Mouse (Mus musculus) ES-E14 (cell line): ENCODE data around the gene Def8.

Experiments used
- CHD2 ChIP-seq: IDR thresholded peaks from 2 replicates; pipeline ENCODE4 v1.6.1; 2014; ENCODE audit warnings: mild to moderate bottlenecking, low read depth, low read length, inconsistent platforms
- HCFC1 ChIP-seq: IDR thresholded peaks from 2 replicates; pipeline ENCODE4 v1.6.1; 2012; ENCODE audit warnings: low read length, inconsistent platforms, borderline replicate concordance; ENCODE audit not compliant: insufficient read depth
- ZC3H11A ChIP-seq: IDR thresholded peaks from 2 replicates; pipeline ENCODE4 v1.6.1; 2012; ENCODE audit warnings: low read depth, mild to moderate bottlenecking, inconsistent platforms, low read length, borderline replicate concordance
- ZNF384 ChIP-seq: IDR thresholded peaks from 2 replicates; pipeline ENCODE4 v1.6.1; 2012; ENCODE audit warnings: low read depth, low read length, inconsistent platforms

DNA sequence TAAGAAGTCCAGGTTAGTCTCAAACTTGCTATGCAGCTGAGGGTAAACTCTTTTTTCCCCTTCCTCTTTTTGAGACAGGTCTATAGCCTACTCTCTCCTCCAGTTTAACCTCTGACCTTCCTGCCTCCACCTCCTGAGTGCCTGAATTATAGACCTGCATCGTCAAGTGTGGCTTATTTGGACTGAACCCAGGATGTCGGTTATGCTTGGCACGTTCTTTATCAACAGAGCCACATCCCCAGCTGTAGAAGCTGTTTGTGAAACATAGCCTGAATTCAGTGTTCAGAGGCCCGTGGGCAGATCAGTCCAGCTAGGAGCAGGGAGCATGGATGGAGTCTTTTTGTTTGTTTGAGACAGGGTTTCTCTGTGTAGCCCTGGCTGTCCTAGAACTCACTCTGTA lies 28.8 kb downstream of the Def8 start:
- TF ChIP-seq CHD2 (no peak), ZNF384 (no peak), HCFC1 (no peak), ZC3H11A (no peak)
